Mouse (Mus musculus): ENCODE data around the gene Plod2. TPM values are rescaled to one million over a fixed set of nuclear protein-coding genes. Genes with fewer than 3 reads are reported as not detected.

Plod2 gene
- polyA plus RNA-seq (2015; fragmentation: Nextera tagmentation; extraction: Ambion mirVana) = 42.1 and 42.7 TPM in 2 replicates

GRCm38 (mm10) chr9:92541977-92542561 is at the start of gene Plod2:
Plod2 (plus strand) TSS chr9:92542223.
- Histone ChIP-seq H3K9ac (replicated peaks; ENCODE audit: low read length) (peak within 1 kb of the TSS; percentile 92), H3K27ac (ENCODE audit: low read length) (peak within 1 kb of the TSS; percentile 85), H3K4me3 (ENCODE audit: low read length) (peak within 1 kb of the TSS; percentile 87), H3K36me3 (ENCODE audit: insufficient read depth, low read length) (no peaks in the 10 kb centered on the region), H3K4me1 (ENCODE audit: insufficient read depth, low read length) (peaks cover 40% of the 10 kb centered on the region), H3K9me3 (ENCODE audit: low read length) (no peaks in the 10 kb centered on the region), H3K4me2 (replicated peaks; ENCODE audit: low read depth, low read length) (peak within 1 kb of the TSS; percentile 60), H3K27me3 (ENCODE audit: insufficient read depth, low read length) (no peaks in the 10 kb centered on the region)
- ATAC-seq (ENCODE audit: low FRiP score, low TSS enrichment) = peak; percentile 95
- WGBS = under 1% methylated on average over 45 of the region's 67 CpGs

GRCm38 (mm10) chr9:92499710-92500410 is 42.2 kb upstream of the Plod2 start:
- H3K9me3 ChIP-seq (ENCODE audit: low read length) = no peaks in the 10 kb centered on the region
- H3K4me3 ChIP-seq (ENCODE audit: low read length) = no peak overlapping the region
- peak; percentile 89; the same call in 1 of the 2 replicates for ATAC-seq (ENCODE audit: low FRiP score, low TSS enrichment)
- H3K4me2 ChIP-seq (replicated peaks; ENCODE audit: low read depth, low read length) = no peak overlapping the region
- no peak overlapping the region for H3K9ac ChIP-seq (replicated peaks; ENCODE audit: low read length)
- WGBS = 37% methylated on average over 12 of the region's 12 CpGs
- H3K36me3 ChIP-seq (ENCODE audit: insufficient read depth, low read length) = no peaks in the 10 kb centered on the region
- H3K27me3 ChIP-seq (ENCODE audit: insufficient read depth, low read length) = no peaks in the 10 kb centered on the region
- H3K4me1 ChIP-seq (ENCODE audit: insufficient read depth, low read length) = no peaks in the 10 kb centered on the region
- H3K27ac ChIP-seq (ENCODE audit: low read length) = no peak overlapping the region

GRCm38 (mm10) chr9:92504256-92504655 is 37.8 kb upstream of the Plod2 start:
- no peaks in the 10 kb centered on the region for H3K9me3 ChIP-seq (ENCODE audit: low read length)
- no peaks in the 10 kb centered on the region for H3K4me1 ChIP-seq (ENCODE audit: insufficient read depth, low read length)
- WGBS = 46% methylated on average over 3 of the region's 3 CpGs
- no peak overlapping the region for H3K27ac ChIP-seq (ENCODE audit: low read length)
- H3K4me2 ChIP-seq (replicated peaks; ENCODE audit: low read depth, low read length) = no peak overlapping the region
- no peaks in the 10 kb centered on the region for H3K27me3 ChIP-seq (ENCODE audit: insufficient read depth, low read length)
- ATAC-seq (ENCODE audit: low FRiP score, low TSS enrichment) = no peak
- H3K4me3 ChIP-seq (ENCODE audit: low read length) = no peak overlapping the region
- H3K9ac ChIP-seq (replicated peaks; ENCODE audit: low read length) = no peak overlapping the region
- H3K36me3 ChIP-seq (ENCODE audit: insufficient read depth, low read length) = no peaks in the 10 kb centered on the region

- Histone ChIP-seq H3K27me3 (ENCODE audit: insufficient read depth, low read length) (no peaks in the 10 kb centered on the region), H3K4me3 (ENCODE audit: low read length) (no peak overlapping the region), H3K9me3 (ENCODE audit: low read length) (no peaks in the 10 kb centered on the region), H3K4me1 (ENCODE audit: insufficient read depth, low read length) (no peaks in the 10 kb centered on the region), H3K9ac (replicated peaks; ENCODE audit: low read length) (no peak overlapping the region), H3K27ac (ENCODE audit: low read length) (no peak overlapping the region), H3K4me2 (replicated peaks; ENCODE audit: low read depth, low read length) (no peak overlapping the region), H3K36me3 (ENCODE audit: insufficient read depth, low read length) (no peaks in the 10 kb centered on the region)
- 35% methylated on average over 1 of the region's 1 CpGs for WGBS
- no peak for ATAC-seq (ENCODE audit: low FRiP score, low TSS enrichment)
These were observed 37.1 kb upstream of the Plod2 start for GRCm38 (mm10) chr9:92504889-92505288.

GRCm38 (mm10) chr9:92511696-92512095 is 30.3 kb upstream of the Plod2 start:
- Histone ChIP-seq H3K36me3 (ENCODE audit: insufficient read depth, low read length) (no peaks in the 10 kb centered on the region), H3K9me3 (ENCODE audit: low read length) (no peaks in the 10 kb centered on the region), H3K27me3 (ENCODE audit: insufficient read depth, low read length) (no peaks in the 10 kb centered on the region), H3K4me3 (ENCODE audit: low read length) (no peak overlapping the region), H3K4me1 (ENCODE audit: insufficient read depth, low read length) (no peaks in the 10 kb centered on the region), H3K9ac (replicated peaks; ENCODE audit: low read length) (no peak overlapping the region), H3K4me2 (replicated peaks; ENCODE audit: low read depth, low read length) (no peak overlapping the region), H3K27ac (ENCODE audit: low read length) (no peak overlapping the region)
- no peak for ATAC-seq (ENCODE audit: low FRiP score, low TSS enrichment)

- Histone ChIP-seq H3K4me3 (ENCODE audit: low read length) (no peak overlapping the region), H3K27ac (ENCODE audit: low read length) (no peak overlapping the region), H3K9me3 (ENCODE audit: low read length) (peaks cover 6% of the 10 kb centered on the region), H3K27me3 (ENCODE audit: insufficient read depth, low read length) (no peaks in the 10 kb centered on the region), H3K36me3 (ENCODE audit: insufficient read depth, low read length) (no peaks in the 10 kb centered on the region), H3K4me1 (ENCODE audit: insufficient read depth, low read length) (no peaks in the 10 kb centered on the region), H3K4me2 (replicated peaks; ENCODE audit: low read depth, low read length) (no peak overlapping the region), H3K9ac (replicated peaks; ENCODE audit: low read length) (no peak overlapping the region)
- ATAC-seq (ENCODE audit: low FRiP score, low TSS enrichment) = no peak
- 95% methylated on average over 12 of the region's 12 CpGs for WGBS
These were observed 25.0 kb upstream of the Plod2 start for GRCm38 (mm10) chr9:92517036-92517435.

- Histone ChIP-seq H3K9ac (replicated peaks; ENCODE audit: low read length) (no peak overlapping the region), H3K27me3 (ENCODE audit: insufficient read depth, low read length) (no peaks in the 10 kb centered on the region), H3K9me3 (ENCODE audit: low read length) (peaks cover 6% of the 10 kb centered on the region), H3K27ac (ENCODE audit: low read length) (no peak overlapping the region), H3K4me3 (ENCODE audit: low read length) (no peak overlapping the region), H3K4me2 (replicated peaks; ENCODE audit: low read depth, low read length) (no peak overlapping the region), H3K4me1 (ENCODE audit: insufficient read depth, low read length) (no peaks in the 10 kb centered on the region), H3K36me3 (ENCODE audit: insufficient read depth, low read length) (no peaks in the 10 kb centered on the region)
- WGBS = 90% methylated on average over 10 of the region's 10 CpGs
- ATAC-seq (ENCODE audit: low FRiP score, low TSS enrichment) = no peak
These were observed 21.3 kb upstream of the Plod2 start for GRCm38 (mm10) chr9:92520751-92521150.

GRCm38 (mm10) chr9:92524506-92524905 is 17.5 kb upstream of the Plod2 start:
- no peaks in the 10 kb centered on the region for H3K4me1 ChIP-seq (ENCODE audit: insufficient read depth, low read length)
- H3K4me3 ChIP-seq (ENCODE audit: low read length) = no peak overlapping the region
- H3K9me3 ChIP-seq (ENCODE audit: low read length) = no peaks in the 10 kb centered on the region
- H3K4me2 ChIP-seq (replicated peaks; ENCODE audit: low read depth, low read length) = no peak overlapping the region
- H3K9ac ChIP-seq (replicated peaks; ENCODE audit: low read length) = no peak overlapping the region
- H3K27ac ChIP-seq (ENCODE audit: low read length) = no peak overlapping the region
- no peak for ATAC-seq (ENCODE audit: low FRiP score, low TSS enrichment)
- whole genome bisulfite sequencing = 77% methylated on average over 4 of the region's 4 CpGs
- no peaks in the 10 kb centered on the region for H3K36me3 ChIP-seq (ENCODE audit: insufficient read depth, low read length)
- H3K27me3 ChIP-seq (ENCODE audit: insufficient read depth, low read length) = no peaks in the 10 kb centered on the region

- no peak for ATAC-seq (ENCODE audit: low FRiP score, low TSS enrichment)
- H3K9ac ChIP-seq (replicated peaks; ENCODE audit: low read length) = no peak overlapping the region
- no peak overlapping the region for H3K4me3 ChIP-seq (ENCODE audit: low read length)
- no peaks in the 10 kb centered on the region for H3K27me3 ChIP-seq (ENCODE audit: insufficient read depth, low read length)
- H3K27ac ChIP-seq (ENCODE audit: low read length) = no peak overlapping the region
- no peak overlapping the region for H3K4me2 ChIP-seq (replicated peaks; ENCODE audit: low read depth, low read length)
- no peaks in the 10 kb centered on the region for H3K4me1 ChIP-seq (ENCODE audit: insufficient read depth, low read length)
- no peaks in the 10 kb centered on the region for H3K36me3 ChIP-seq (ENCODE audit: insufficient read depth, low read length)
- WGBS = 79% methylated on average over 3 of the region's 3 CpGs
- H3K9me3 ChIP-seq (ENCODE audit: low read length) = no peaks in the 10 kb centered on the region
These were observed 12.0 kb upstream of the Plod2 start for GRCm38 (mm10) chr9:92530055-92530454.

- Histone ChIP-seq H3K36me3 (ENCODE audit: insufficient read depth, low read length) (no peaks in the 10 kb centered on the region), H3K27ac (ENCODE audit: low read length) (no peak overlapping the region), H3K4me2 (replicated peaks; ENCODE audit: low read depth, low read length) (no peak overlapping the region), H3K4me1 (ENCODE audit: insufficient read depth, low read length) (peaks cover 6% of the 10 kb centered on the region; the same call in 1 of the 2 replicates), H3K9ac (replicated peaks; ENCODE audit: low read length) (no peak overlapping the region), H3K9me3 (ENCODE audit: low read length) (no peaks in the 10 kb centered on the region), H3K27me3 (ENCODE audit: insufficient read depth, low read length) (no peaks in the 10 kb centered on the region), H3K4me3 (ENCODE audit: low read length) (no peak overlapping the region)
- ATAC-seq (ENCODE audit: low FRiP score, low TSS enrichment) = no peak
- 76% methylated on average over 6 of the region's 6 CpGs for WGBS
These were observed 4.3 kb upstream of the Plod2 start for GRCm38 (mm10) chr9:92537735-92538134.
